Mouse (Mus musculus) gastrocnemius, postnatal 4 days (tissue): ENCODE measurements around the gene Gm20388. TPM values are rescaled to one million over a fixed set of nuclear protein-coding genes. Genes with fewer than 3 reads are reported as not detected.

Experiments used
- DNase-seq, 2 experiments: peaks; one replicate each; pipeline ENCODE4 v3.0.0; 2021 to 2022; ENCODE audit warnings: low spot score in 2 of 2, mixed read lengths in 2 of 2
- total RNA-seq, 2 experiments: library from RNA; stranded (reverse); gene quantifications; 2 replicates each; pipeline ENCODE4 v1.2.3; 2021

Gene Gm20388
- total RNA-seq, 2 experiments from 2014 or later: 12.8 to 22.8 TPM

- DNase-seq: no peak
These were observed 3203.3 kb downstream of the Gm20388 start for GRCm38 (mm10) chr8:123113908-123114469.

- DNase-seq: no peak
These were observed 3204.0 kb downstream of the Gm20388 start for GRCm38 (mm10) chr8:123114644-123115043.

- DNase-seq: no peak
These were observed 3206.6 kb downstream of the Gm20388 start, which contains the start of gene Cpne7 for GRCm38 (mm10) chr8:123117127-123117731. Gene Cpne7 (plus strand): TSS chr8:123117374.

- no peak for DNase-seq
These were observed 3207.1 kb downstream of the Gm20388 start for GRCm38 (mm10) chr8:123117744-123118143.

GRCm38 (mm10) chr8:123122059-123122458 lies 3211.4 kb downstream of the Gm20388 start:
- DNase-seq: no peak

GRCm38 (mm10) chr8:123122670-123123069 lies 3212.0 kb downstream of the Gm20388 start:
- no peak for DNase-seq

GRCm38 (mm10) chr8:123126193-123126816 lies 3215.7 kb downstream of the Gm20388 start:
- no peak for DNase-seq

GRCm38 (mm10) chr8:123131041-123131440 lies 3220.4 kb downstream of the Gm20388 start:
- no peak for DNase-seq

- DNase-seq: no peak
These were observed 3222.3 kb downstream of the Gm20388 start for GRCm38 (mm10) chr8:123132953-123133352.

- DNase-seq: no peak
These were observed 3223.6 kb downstream of the Gm20388 start for GRCm38 (mm10) chr8:123134149-123134713.

- DNase-seq: no peak
These were observed 3224.8 kb downstream of the Gm20388 start for GRCm38 (mm10) chr8:123135406-123135805.

- DNase-seq: no peak
These were observed 3225.2 kb downstream of the Gm20388 start for GRCm38 (mm10) chr8:123135806-123136205.

- DNase-seq: no peak
These were observed 3225.6 kb downstream of the Gm20388 start for GRCm38 (mm10) chr8:123136287-123136686.

GRCm38 (mm10) chr8:123137645-123138077 lies 3227.0 kb downstream of the Gm20388 start:
- DNase-seq: peak in 1 of 2 experiments; percentile 77

- no peak for DNase-seq
These were observed 3228.1 kb downstream of the Gm20388 start for GRCm38 (mm10) chr8:123138741-123139140.

GRCm38 (mm10) chr8:123141741-123142462 lies 3231.3 kb downstream of the Gm20388 start:
- DNase-seq: peak; percentile 81 to 89

GRCm38 (mm10) chr8:123145279-123145678 lies 3234.6 kb downstream of the Gm20388 start:
- peak in 1 of 2 experiments; percentile 75 for DNase-seq

GRCm38 (mm10) chr8:123146390-123146789 lies 3235.7 kb downstream of the Gm20388 start:
- DNase-seq: no peak

- no peak for DNase-seq
These were observed 3240.1 kb downstream of the Gm20388 start for GRCm38 (mm10) chr8:123150737-123151171.

GRCm38 (mm10) chr8:123155177-123155576 lies 3244.5 kb downstream of the Gm20388 start:
- no peak for DNase-seq

- DNase-seq: no peak
These were observed 3245.6 kb downstream of the Gm20388 start for GRCm38 (mm10) chr8:123156070-123156773.
